Mouse (Mus musculus) ES-Bruce4 (cell line): ENCODE measurements around the gene Hoxd4.

Source experiments
- CTCF ChIP-seq: IDR thresholded peaks from one replicate; pipeline ENCODE4 v1.8.1; 2011; ENCODE audit warnings: low read depth, low read length
- EP300 ChIP-seq: IDR thresholded peaks from 2 replicates; pipeline ENCODE4 v1.6.1; 2011; ENCODE audit warnings: low read depth, low read length; ENCODE audit not compliant: insufficient read depth
- POLR2A ChIP-seq: IDR thresholded peaks from one replicate; pipeline ENCODE4 v1.8.1; 2011; ENCODE audit warnings: low read length; ENCODE audit not compliant: insufficient read depth

DNA sequence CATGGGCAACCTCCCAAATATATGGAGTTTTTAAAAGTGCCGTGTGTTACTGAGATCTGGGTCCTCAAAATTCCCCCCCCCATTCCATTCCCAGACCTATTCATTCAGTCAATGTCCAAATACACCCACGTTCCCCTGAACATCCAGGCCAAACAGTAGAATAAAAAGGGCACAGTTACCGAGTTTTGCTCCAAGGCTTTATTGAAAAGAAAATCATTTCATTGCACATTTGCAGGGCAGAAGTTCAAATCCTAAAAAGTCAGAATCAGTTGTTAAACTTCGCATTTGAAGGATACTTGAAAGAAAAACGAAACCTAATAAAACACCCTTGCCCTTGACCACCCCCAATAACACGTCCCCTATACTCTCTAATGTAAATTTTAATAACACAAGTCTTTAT lies 8.9 kb upstream of the Hoxd4 start:
- no peak for TF ChIP-seq POLR2A
- no peak for TF ChIP-seq CTCF
- TF ChIP-seq EP300: no peak
